18 mouse cellular contexts compared by ENCODE assay signal in genomic region chr7:36548007-36548406, GRCm38 (mm10).
DNase-seq lines count a peak whose midpoint lies in the region; ATAC-seq and TF ChIP-seq lines count a peak whose summit lies in the region.
"Had no signal": no experiment of that assay in that cellular context is flagged by ENCODE, and none has a peak within 500 bp of the region (broad histone marks: within the 10 kb centered on the region; RNA-seq: fewer than 3 reads in every experiment).

No protein-coding gene starts in this region.

- peak overlapping the region; percentile 9; the same call in 1 of the 2 replicates for H3K4me2 ChIP-seq in hindbrain, embryonic 13.5 days
- H3K4me2 ChIP-seq in hindbrain, embryonic 14.5 days (replicated peaks): no peak overlapping the region
- no peak overlapping the region for H3K4me2 ChIP-seq in midbrain, embryonic 11.5 days
- no peak overlapping the region for H3K4me2 ChIP-seq in midbrain, postnatal 0 days (ENCODE audit: low read depth, low read length, poor library complexity, severe bottlenecking)
- H3K4me2 ChIP-seq in embryonic facial prominence, embryonic 11.5 days (ENCODE audit: low read depth, low read length): no peak overlapping the region
- H3K4me2 ChIP-seq in neural tube, embryonic 12.5 days (replicated peaks): peak overlapping the region; percentile 31; the same call in 1 of the 2 replicates
- H3K4me2 ChIP-seq: heart, embryonic 12.5 days; intestine, embryonic 15.5 days; liver, embryonic 13.5 days had no signal

- no peak overlapping the region for H3K9ac ChIP-seq in hindbrain, embryonic 13.5 days
- no peak overlapping the region for H3K9ac ChIP-seq in hindbrain, embryonic 14.5 days
- 0 out of 2 replicates have a peak overlapping the region, but pooled peaks have one; percentile 27 for H3K9ac ChIP-seq in midbrain, embryonic 11.5 days (ENCODE audit: low read length)
- no peak overlapping the region for H3K9ac ChIP-seq in midbrain, postnatal 0 days (replicated peaks; ENCODE audit: low read length, poor library complexity, severe bottlenecking)
- H3K9ac ChIP-seq in embryonic facial prominence, embryonic 11.5 days (replicated peaks; ENCODE audit: low read length): no peak overlapping the region
- H3K9ac ChIP-seq in neural tube, embryonic 12.5 days: no peak overlapping the region
- H3K9ac ChIP-seq: heart, embryonic 12.5 days; intestine, embryonic 15.5 days; liver, embryonic 13.5 days had no signal

- no peak for TF ChIP-seq CTCF in midbrain, postnatal 0 days (IDR thresholded peaks at IDR 0.05)

- no peaks in the 10 kb centered on the region for H3K36me3 ChIP-seq in hindbrain, embryonic 13.5 days
- no peaks in the 10 kb centered on the region for H3K36me3 ChIP-seq in hindbrain, embryonic 14.5 days (replicated peaks; ENCODE audit: control insufficient read depth, insufficient read depth)
- no peaks in the 10 kb centered on the region for H3K36me3 ChIP-seq in midbrain, embryonic 11.5 days (ENCODE audit: control insufficient read depth, insufficient read depth, low read length)
- H3K36me3 ChIP-seq in midbrain, postnatal 0 days (ENCODE audit: insufficient read depth, low read length): no peaks in the 10 kb centered on the region
- no peaks in the 10 kb centered on the region for H3K36me3 ChIP-seq in embryonic facial prominence, embryonic 11.5 days (replicated peaks; ENCODE audit: control insufficient read depth, insufficient read depth, low read depth, low read length)
- H3K36me3 ChIP-seq in neural tube, embryonic 12.5 days: no peaks in the 10 kb centered on the region
- H3K36me3 ChIP-seq: heart, embryonic 12.5 days; intestine, embryonic 15.5 days; liver, embryonic 13.5 days had no signal

- peaks cover 15% of the 10 kb centered on the region; the same call in 1 of the 2 replicates for H3K4me1 ChIP-seq in hindbrain, embryonic 13.5 days (replicated peaks)
- H3K4me1 ChIP-seq in hindbrain, embryonic 14.5 days (replicated peaks; ENCODE audit: control insufficient read depth, insufficient read depth, low read length): no peaks in the 10 kb centered on the region
- peaks cover 4% of the 10 kb centered on the region; the same call in 1 of the 2 replicates for H3K4me1 ChIP-seq in midbrain, embryonic 11.5 days (ENCODE audit: control insufficient read depth, insufficient read depth, low read length)
- H3K4me1 ChIP-seq in midbrain, postnatal 0 days (ENCODE audit: insufficient read depth, low read length): no peaks in the 10 kb centered on the region
- H3K4me1 ChIP-seq in embryonic facial prominence, embryonic 11.5 days (ENCODE audit: control insufficient read depth, insufficient read depth, low read length): no peaks in the 10 kb centered on the region
- H3K4me1 ChIP-seq in neural tube, embryonic 12.5 days: peaks cover 9% of the 10 kb centered on the region
- H3K4me1 ChIP-seq: heart, embryonic 12.5 days; intestine, embryonic 15.5 days; liver, embryonic 13.5 days had no signal

- no peak overlapping the region for H3K27ac ChIP-seq in hindbrain, embryonic 13.5 days
- no peak overlapping the region for H3K27ac ChIP-seq in hindbrain, embryonic 14.5 days
- H3K27ac ChIP-seq in midbrain, embryonic 11.5 days (ENCODE audit: low read depth, low read length): no peak overlapping the region
- no peak overlapping the region for H3K27ac ChIP-seq in midbrain, postnatal 0 days (ENCODE audit: low read depth, low read length)
- no peak overlapping the region for H3K27ac ChIP-seq in embryonic facial prominence, embryonic 11.5 days (replicated peaks; ENCODE audit: low read depth, low read length)
- H3K27ac ChIP-seq in neural tube, embryonic 12.5 days: no peak overlapping the region
- H3K27ac ChIP-seq: intestine, embryonic 15.5 days; liver, embryonic 13.5 days had no signal

- 15% methylated on average over 14 of the region's 14 CpGs for WGBS in hindbrain, embryonic 13.5 days
- whole genome bisulfite sequencing in hindbrain, embryonic 14.5 days: 20% methylated on average over 14 of the region's 14 CpGs
- WGBS in midbrain, embryonic 11.5 days: 31% methylated on average over 14 of the region's 14 CpGs
- 40% methylated on average over 14 of the region's 14 CpGs for WGBS in midbrain, postnatal 0 days
- WGBS in embryonic facial prominence, embryonic 11.5 days: 25% methylated on average over 14 of the region's 14 CpGs
- WGBS in neural tube, embryonic 12.5 days: 21% methylated on average over 14 of the region's 14 CpGs

- H3K4me3 ChIP-seq in hindbrain, embryonic 13.5 days: no peak overlapping the region
- no peak overlapping the region for H3K4me3 ChIP-seq in hindbrain, embryonic 14.5 days (replicated peaks; ENCODE audit: low read length)
- H3K4me3 ChIP-seq in midbrain, embryonic 11.5 days (ENCODE audit: low read depth, low read length): no peak overlapping the region
- no peak overlapping the region for H3K4me3 ChIP-seq in midbrain, postnatal 0 days (ENCODE audit: low read depth, low read length)
- no peak overlapping the region for H3K4me3 ChIP-seq in embryonic facial prominence, embryonic 11.5 days (ENCODE audit: low read depth, low read length)
- H3K4me3 ChIP-seq in neural tube, embryonic 12.5 days: no peak overlapping the region
- H3K4me3 ChIP-seq: heart, embryonic 12.5 days; intestine, embryonic 15.5 days; liver, embryonic 13.5 days had no signal

- H3K27me3 ChIP-seq in hindbrain, embryonic 13.5 days: 0 out of 2 replicates have a peak, but pooled peaks cover 10% of the 10 kb centered on the region
- no peaks in the 10 kb centered on the region for H3K27me3 ChIP-seq in hindbrain, embryonic 14.5 days (ENCODE audit: control insufficient read depth, insufficient read depth, low read length)
- no peaks in the 10 kb centered on the region for H3K27me3 ChIP-seq in midbrain, embryonic 11.5 days (ENCODE audit: control insufficient read depth, insufficient read depth, low read length)
- no peaks in the 10 kb centered on the region for H3K27me3 ChIP-seq in midbrain, postnatal 0 days (ENCODE audit: insufficient read depth, low read length)
- no peaks in the 10 kb centered on the region for H3K27me3 ChIP-seq in embryonic facial prominence, embryonic 11.5 days (ENCODE audit: control insufficient read depth, insufficient read depth, low read length)
- no peaks in the 10 kb centered on the region for H3K27me3 ChIP-seq in neural tube, embryonic 12.5 days (replicated peaks)
- H3K27me3 ChIP-seq: heart, embryonic 12.5 days; intestine, embryonic 15.5 days; liver, embryonic 13.5 days had no signal

- DNase-seq in hindbrain, embryonic 14.5 days (ENCODE audit: low spot score): no peak
- DNase-seq in midbrain, embryonic 11.5 days (ENCODE audit: low spot score, missing footprints): no peak
- DNase-seq in midbrain, postnatal 0 days (ENCODE audit: low spot score): no peak
- peak; percentile 11 for DNase-seq in embryonic facial prominence, embryonic 11.5 days (ENCODE audit: low spot score)
- DNase-seq in spleen, adult 12 weeks (ENCODE audit: low spot score): no peak
- DNase-seq: adrenal gland, adult 2 months; cerebellum, adult 11-12 months; cerebellum, postnatal 36 days; gastrocnemius, postnatal 36 days; heart, postnatal 36 days; layer of hippocampus, adult 9-11 months; liver, embryonic 13.5 days had no signal

- ATAC-seq in hindbrain, embryonic 13.5 days (ENCODE audit: low FRiP score): no peak
- ATAC-seq in hindbrain, embryonic 14.5 days (ENCODE audit: low FRiP score): no peak
- ATAC-seq in midbrain, embryonic 11.5 days (ENCODE audit: low FRiP score): no peak
- ATAC-seq in midbrain, postnatal 0 days (ENCODE audit: low FRiP score): no peak
- no peak for ATAC-seq in embryonic facial prominence, embryonic 11.5 days (replicated peaks; ENCODE audit: insufficient number of reproducible peaks, low FRiP score, low TSS enrichment, low read depth)
- ATAC-seq in neural tube, embryonic 12.5 days (ENCODE audit: low FRiP score, low read depth): no peak
- no peak for ATAC-seq in activated CD4-positive, CD25-positive, alpha-beta regulatory T cell, adult 4 months
- ATAC-seq: intestine, embryonic 15.5 days; lung, postnatal 0 days had no signal

- H3K9me3 ChIP-seq in hindbrain, embryonic 13.5 days: no peaks in the 10 kb centered on the region
- H3K9me3 ChIP-seq in hindbrain, embryonic 14.5 days (ENCODE audit: control insufficient read depth, low read length): no peaks in the 10 kb centered on the region
- no peaks in the 10 kb centered on the region for H3K9me3 ChIP-seq in midbrain, embryonic 11.5 days (ENCODE audit: control insufficient read depth, low read length)
- H3K9me3 ChIP-seq in midbrain, postnatal 0 days (ENCODE audit: low read length): no peaks in the 10 kb centered on the region
- H3K9me3 ChIP-seq in embryonic facial prominence, embryonic 11.5 days (replicated peaks; ENCODE audit: control insufficient read depth, low read length): no peaks in the 10 kb centered on the region
- no peaks in the 10 kb centered on the region for H3K9me3 ChIP-seq in neural tube, embryonic 12.5 days
- H3K9me3 ChIP-seq: heart, embryonic 12.5 days; intestine, embryonic 15.5 days; liver, embryonic 13.5 days had no signal

Comparison
In these comparisons a context has a peak if more than half of its experiments do, and no peak if none do; other contexts are left out.
1. H3K4me2 ChIP-seq: peak in hindbrain, embryonic 13.5 days (single experiment) and neural tube, embryonic 12.5 days (single experiment); none in hindbrain, embryonic 14.5 days (single experiment), midbrain, embryonic 11.5 days (single experiment), midbrain, postnatal 0 days (single experiment) and embryonic facial prominence, embryonic 11.5 days (single experiment).